Mouse (Mus musculus): ENCODE data around the gene Cers4. TPM values are rescaled to one million over a fixed set of nuclear protein-coding genes. Genes with fewer than 3 reads are reported as not detected.

The Cers4 gene
- total and polyA plus RNA-seq, 3 experiments, result 7.2 to 10.1 TPM; not detected in 1

- Histone ChIP-seq H3K27ac (ENCODE audit: control insufficient read depth, low read depth, low read length) (no peak overlapping the region), H3K79me2 (ENCODE audit: control insufficient read depth, insufficient read depth, low read length, poor library complexity) (no peaks in the 10 kb centered on the region), H3K9ac (ENCODE audit: control insufficient read depth, low read depth, low read length, poor library complexity, severe bottlenecking) (no peak overlapping the region), H3K4me3 (ENCODE audit: control insufficient read depth in 1 of 2, insufficient read depth in 1 of 2, low read depth in 2 of 2, low read length in 2 of 2) (no peak overlapping the region), H3K36me3 (ENCODE audit: control insufficient read depth in 1 of 2, insufficient read depth in 2 of 2, low read length in 2 of 2) (no peaks in the 10 kb centered on the region), H3K4me1 (ENCODE audit: control insufficient read depth in 1 of 2, insufficient read depth in 2 of 2, low read length in 2 of 2) (no peaks in the 10 kb centered on the region), H3K27me3 (ENCODE audit: control insufficient read depth in 1 of 2, insufficient read depth in 2 of 2, low read length in 2 of 2) (no peaks in the 10 kb centered on the region), H3K9me3 (replicated peaks; ENCODE audit: insufficient read depth, low read length) (no peaks in the 10 kb centered on the region)
- TF ChIP-seq ZNF384 (IDR thresholded peaks at IDR 0.05; ENCODE audit: low read depth, low read length) (no peak), TBP (IDR thresholded peaks at IDR 0.05; ENCODE audit: low read depth, low read length) (no peak), BHLHE40 (IDR thresholded peaks at IDR 0.05; ENCODE audit: borderline replicate concordance, low read depth, low read length) (no peak), SIN3A (IDR thresholded peaks at IDR 0.05; ENCODE audit: low read length) (no peak), USF1 (IDR thresholded peaks at IDR 0.05; ENCODE audit: low read depth, low read length) (no peak), CTCF (IDR thresholded peaks at IDR 0.05 in 2 of 3, conservative IDR thresholded peaks at IDR 0.05 in 1 of 3; ENCODE audit: control insufficient read depth in 1 of 3, insufficient read depth in 1 of 3, low read depth in 2 of 3, low read length in 3 of 3, poor library complexity in 1 of 3, severe bottlenecking in 1 of 3) (no peak), ETS1 (IDR thresholded peaks at IDR 0.05; ENCODE audit: low read depth, low read length) (no peak), ZC3H11A (IDR thresholded peaks at IDR 0.05; ENCODE audit: low read depth, low read length) (no peak), SMC3 (IDR thresholded peaks at IDR 0.05; ENCODE audit: low read depth, low read length) (no peak), CHD1 (IDR thresholded peaks at IDR 0.05; ENCODE audit: low read depth, low read length) (no peak), ELF1 (IDR thresholded peaks at IDR 0.05; ENCODE audit: low read depth, low read length) (no peak), POLR2AphosphoS5 (IDR thresholded peaks at IDR 0.05; ENCODE audit: borderline replicate concordance, low read depth, low read length) (no peak), NRF1 (IDR thresholded peaks at IDR 0.05; ENCODE audit: insufficient read depth, low read depth, low read length, poor library complexity, severe bottlenecking) (no peak)
- no peak for DNase-seq (ENCODE audit: low read depth, low spot score)
Measured at GRCm38 (mm10) chr8:4481586-4481985, 11.2 kb upstream of the Cers4 start.

- no peak for TF ChIP-seq SMC3 (IDR thresholded peaks at IDR 0.05; ENCODE audit: low read depth, low read length)
- TF ChIP-seq BHLHE40 (IDR thresholded peaks at IDR 0.05; ENCODE audit: borderline replicate concordance, low read depth, low read length), result no peak
- TF ChIP-seq ZNF384 (IDR thresholded peaks at IDR 0.05; ENCODE audit: low read depth, low read length), result no peak
- TF ChIP-seq RCOR1 (IDR thresholded peaks at IDR 0.05; ENCODE audit: low read depth, low read length), result no peak
- no peak for TF ChIP-seq MAZ (IDR thresholded peaks at IDR 0.05; ENCODE audit: low read depth, low read length)
- TF ChIP-seq MYB (IDR thresholded peaks at IDR 0.05; ENCODE audit: low read depth, low read length), result no peak
- no peak for TF ChIP-seq E2F4 (IDR thresholded peaks at IDR 0.05; ENCODE audit: borderline replicate concordance, low read depth, low read length)
- no peak for TF ChIP-seq CHD1 (IDR thresholded peaks at IDR 0.05; ENCODE audit: low read depth, low read length)
- TF ChIP-seq JUND (IDR thresholded peaks at IDR 0.05; ENCODE audit: low read depth, low read length), result no peak
- TF ChIP-seq MYC (IDR thresholded peaks at IDR 0.05; ENCODE audit: low read depth, low read length), result no peak
- no peak for TF ChIP-seq EP300 (IDR thresholded peaks at IDR 0.05; ENCODE audit: low read depth in 1 of 2, low read length in 2 of 2)
- no peak for TF ChIP-seq MEF2A (IDR thresholded peaks at IDR 0.05; ENCODE audit: extremely low read depth, insufficient replicate concordance, low read depth, low read length, poor library complexity, severe bottlenecking)
- TF ChIP-seq ZMIZ1 (IDR thresholded peaks at IDR 0.05; ENCODE audit: low read depth, low read length), result no peak
- no peak for TF ChIP-seq TBP (IDR thresholded peaks at IDR 0.05; ENCODE audit: low read depth, low read length)
- no peak for TF ChIP-seq POLR2AphosphoS5 (IDR thresholded peaks at IDR 0.05; ENCODE audit: borderline replicate concordance, low read depth, low read length)
- no peak for TF ChIP-seq POLR2AphosphoS2 (IDR thresholded peaks at IDR 0.05; ENCODE audit: low read length)
- TF ChIP-seq NRF1 (IDR thresholded peaks at IDR 0.05; ENCODE audit: insufficient read depth, low read depth, low read length, poor library complexity, severe bottlenecking), result no peak
- Histone ChIP-seq H3K79me2 (ENCODE audit: control insufficient read depth, insufficient read depth, low read length, poor library complexity) (no peaks in the 10 kb centered on the region), H3K36me3 (ENCODE audit: control insufficient read depth in 1 of 2, insufficient read depth in 2 of 2, low read length in 2 of 2) (no peaks in the 10 kb centered on the region), H3K9ac (ENCODE audit: control insufficient read depth, low read depth, low read length, poor library complexity, severe bottlenecking) (no peak overlapping the region), H3K27ac (ENCODE audit: control insufficient read depth, low read depth, low read length) (no peak overlapping the region), H3K4me3 (ENCODE audit: control insufficient read depth in 1 of 2, insufficient read depth in 1 of 2, low read depth in 2 of 2, low read length in 2 of 2) (no peak overlapping the region), H3K4me1 (ENCODE audit: control insufficient read depth in 1 of 2, insufficient read depth in 2 of 2, low read length in 2 of 2) (no peaks in the 10 kb centered on the region), H3K9me3 (replicated peaks; ENCODE audit: insufficient read depth, low read length) (no peaks in the 10 kb centered on the region), H3K27me3 (ENCODE audit: control insufficient read depth in 1 of 2, insufficient read depth in 2 of 2, low read length in 2 of 2) (no peaks in the 10 kb centered on the region)
- DNase-seq (ENCODE audit: low read depth, low spot score), result no peak
Measured at GRCm38 (mm10) chr8:4482501-4482900, 10.3 kb upstream of the Cers4 start.

All from MEL (cell line).